Mouse (Mus musculus) activated CD4-positive, CD25-positive, alpha-beta regulatory T cell (primary cell): Measurements from ENCODE around the gene Crisp3. TPM values are rescaled to one million over a fixed set of nuclear protein-coding genes. Genes with fewer than 3 reads are reported as not detected.

Experiments
- polyA plus RNA-seq, 2 experiments: library from polyadenylated mRNA; unstranded; fragments of 100-300 nt; shearing (Covaris generic); gene quantifications; one replicate each; pipeline ENCODE4 v1.2.1; 2017

The Crisp3 gene
- under 1 TPM in 1 of 2 experiments, not detected in 1; 0.16 TPM for polyA plus RNA-seq

GRCm38 (mm10) chr17:40242135-40242534 is at the start of gene Crisp3:
Gene Crisp3, minus strand, starts transcription at chr17:40242288.

GRCm38 (mm10) chr17:40208540-40208939 is 33.5 kb downstream of the Crisp3 start, which contains the start of gene Pgk2:
Gene Pgk2, minus strand, starts transcription at chr17:40208640.

Other genes with a start within 250 kb of the Crisp3 start
- gene AC192777.2, start 146.8 kb downstream of the Crisp3 start, polyA plus RNA-seq: not detected
- under 1 TPM in 1 of 2 experiments, not detected in 1; 0.32 TPM for gene Pgk2, start 33.6 kb downstream of the Crisp3 start, polyA plus RNA-seq
- under 1 TPM in 1 of 2 experiments, not detected in 1; 0.20 TPM for gene Crisp1, start 76.9 kb upstream of the Crisp3 start, polyA plus RNA-seq